Mouse (Mus musculus) T-cell, adult 2 months (primary cell): ENCODE measurements around the gene Agbl4.

Experiments
- DNase-seq: peaks from one replicate; pipeline ENCODE4 v3.0.0; 2022; ENCODE audit warnings: low spot score

The Agbl4 gene

DNA sequence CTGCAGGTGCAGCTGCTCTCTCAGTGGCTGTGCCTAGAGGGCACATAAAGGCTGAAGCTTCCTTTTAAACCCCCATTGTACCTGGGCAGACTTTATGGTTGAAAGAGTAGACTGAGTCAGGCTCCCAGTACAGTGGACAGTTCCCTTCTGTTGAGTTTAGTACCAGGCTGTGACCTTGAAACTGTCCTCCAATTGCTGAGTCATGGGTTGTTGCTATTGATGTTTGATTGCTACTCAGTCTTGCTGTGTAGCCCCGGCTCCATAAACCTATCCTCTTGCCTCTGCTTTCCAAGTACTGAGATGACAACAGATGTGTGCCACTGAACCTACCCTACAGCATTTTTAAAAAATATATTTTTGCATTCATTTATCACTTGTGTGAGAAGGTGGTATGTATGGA lies 1190.8 kb downstream of the Agbl4 start:
- no peak for DNase-seq

DNA sequence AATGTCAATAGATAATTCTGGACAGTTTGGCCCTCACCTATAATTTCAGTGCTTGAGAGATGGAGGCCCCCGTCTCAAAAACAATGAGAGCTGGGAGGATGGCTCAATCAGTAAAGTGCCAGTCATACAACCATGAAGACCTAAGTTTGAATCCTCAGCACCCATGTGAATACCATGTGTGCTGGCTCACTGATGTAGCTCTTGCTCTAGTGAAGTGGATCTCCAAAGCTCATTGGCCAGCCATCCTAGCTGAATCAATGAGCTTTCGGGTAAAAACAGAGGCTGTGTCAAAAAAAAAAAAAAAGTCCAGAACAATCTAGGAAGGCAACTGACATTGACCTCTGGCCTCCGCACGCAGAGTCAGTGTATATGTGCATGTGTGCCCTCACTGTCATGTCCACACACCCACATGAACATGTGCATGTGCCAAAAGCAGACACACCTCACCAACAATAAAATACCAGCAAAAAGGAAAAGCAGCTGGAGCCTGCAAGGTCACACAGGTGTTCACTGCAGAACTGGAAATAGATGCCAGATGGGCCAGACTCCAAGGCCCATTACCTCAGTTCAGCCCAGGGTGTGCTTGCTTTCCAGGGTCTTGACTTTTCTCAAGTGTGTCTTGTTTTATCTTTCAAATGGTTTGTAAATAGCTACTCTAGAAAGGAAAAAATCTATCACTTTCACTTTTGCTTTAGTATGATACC lies 1192.2 kb downstream of the Agbl4 start:
- DNase-seq, result no peak

GRCm38 (mm10) chr4:111594655-111595295 lies 1197.3 kb downstream of the Agbl4 start:
- DNase-seq, result no peak

- DNase-seq, result no peak
Observed at GRCm38 (mm10) chr4:111597249-111597661, 1199.8 kb downstream of the Agbl4 start.

GRCm38 (mm10) chr4:111597986-111598385 lies 1200.5 kb downstream of the Agbl4 start:
- no peak for DNase-seq

DNA sequence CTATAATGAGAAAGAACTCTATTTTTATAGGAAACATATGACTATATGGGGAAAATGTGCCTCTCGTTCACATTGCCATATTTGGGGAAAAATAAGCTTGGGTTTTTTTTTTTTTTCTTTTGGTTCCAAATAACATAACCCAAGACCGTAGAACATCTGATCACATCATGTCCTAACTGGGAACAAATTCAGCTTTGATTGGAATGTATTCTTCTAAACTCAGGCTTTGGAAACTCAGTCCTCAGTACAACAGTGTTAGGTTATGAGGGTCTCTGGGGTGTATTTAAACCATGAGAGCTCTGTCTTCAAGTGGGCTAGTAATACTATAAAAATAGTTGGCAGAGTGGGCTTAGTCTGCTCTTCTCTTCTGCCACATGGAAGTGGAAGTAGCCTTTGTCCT lies 1205.7 kb downstream of the Agbl4 start:
- DNase-seq, result no peak

GRCm38 (mm10) chr4:111607826-111608500 lies 1210.5 kb downstream of the Agbl4 start:
- DNase-seq, result no peak

- no peak for DNase-seq
Observed at GRCm38 (mm10) chr4:111621865-111622264, 1224.4 kb downstream of the Agbl4 start.

GRCm38 (mm10) chr4:111624914-111625313 lies 1227.5 kb downstream of the Agbl4 start:
- no peak for DNase-seq

DNA sequence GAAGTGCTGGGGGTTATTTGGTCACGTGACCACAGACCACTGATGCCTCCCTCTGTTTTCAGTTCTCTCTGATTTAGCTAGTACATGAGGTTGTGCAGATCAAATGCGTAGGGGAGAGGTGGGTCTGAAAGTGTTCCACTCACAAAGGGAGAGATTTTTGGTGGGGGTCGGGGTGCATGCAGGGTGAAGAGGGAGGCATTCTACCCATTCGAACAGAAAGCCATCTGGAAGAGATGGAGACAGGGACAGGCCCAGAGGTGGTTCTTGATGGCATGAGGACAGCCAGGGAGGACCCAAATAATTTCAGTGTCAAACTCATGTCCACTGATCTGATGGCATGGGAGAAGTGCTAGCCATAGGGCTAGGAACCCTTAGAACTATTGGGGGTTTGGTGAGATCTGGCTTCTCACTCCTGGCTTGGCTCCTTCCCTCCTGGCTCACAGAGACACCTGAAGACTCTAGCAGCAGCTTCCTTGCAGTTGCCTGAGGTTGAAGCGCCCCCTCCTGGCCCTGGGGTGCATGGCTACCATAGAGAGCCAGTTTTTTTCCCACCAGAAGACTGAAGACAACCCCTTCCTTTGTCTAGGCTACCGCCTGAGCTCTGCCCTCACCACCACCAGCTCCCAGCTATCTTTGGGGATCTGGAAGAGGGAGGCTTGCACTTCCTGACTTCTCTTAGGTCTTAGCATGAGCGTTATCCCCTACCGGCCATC lies 1228.8 kb downstream of the Agbl4 start:
- no peak for DNase-seq

- DNase-seq, result no peak
Observed at GRCm38 (mm10) chr4:111632615-111633014, 1235.2 kb downstream of the Agbl4 start.

GRCm38 (mm10) chr4:111635538-111636124 lies 1238.2 kb downstream of the Agbl4 start:
- DNase-seq, result no peak

DNA sequence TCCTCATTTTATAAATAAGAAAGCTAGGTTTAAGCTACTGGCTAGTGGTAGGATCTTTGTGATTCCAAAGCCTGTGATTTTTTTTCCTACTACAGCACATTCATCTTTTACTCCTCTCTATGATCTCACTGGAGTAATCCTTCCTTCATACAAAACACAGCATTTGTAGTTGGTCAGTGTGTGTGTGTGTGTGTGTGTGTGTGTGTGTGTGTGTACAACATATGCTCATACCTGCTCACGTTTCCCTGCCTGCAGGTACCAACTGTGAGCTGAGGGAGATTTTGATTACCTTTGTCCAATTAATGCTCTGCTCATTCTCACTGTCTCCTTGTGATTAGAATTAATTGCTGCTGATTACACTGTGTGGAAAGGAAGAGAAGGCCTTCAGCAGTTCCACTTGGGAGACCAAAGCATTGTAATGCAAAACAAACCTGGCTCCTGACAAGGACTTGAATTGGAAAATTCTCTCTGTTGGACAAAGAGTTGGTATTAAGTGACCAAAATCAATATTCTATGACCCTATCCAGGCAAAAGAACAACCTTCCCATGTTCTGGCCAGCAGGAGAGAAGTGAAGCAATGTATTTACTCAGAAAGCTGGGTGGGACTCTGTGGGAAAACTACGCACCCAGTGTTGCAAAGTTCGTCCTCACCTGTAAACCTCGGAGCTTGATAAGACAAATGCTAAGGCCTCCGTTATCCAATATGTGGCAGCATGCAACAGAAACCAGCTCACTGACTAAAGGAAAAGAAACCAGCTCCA lies 1241.7 kb downstream of the Agbl4 start:
- no peak for DNase-seq

- no peak for DNase-seq
Observed at GRCm38 (mm10) chr4:111645117-111645830, 1247.8 kb downstream of the Agbl4 start.

DNA sequence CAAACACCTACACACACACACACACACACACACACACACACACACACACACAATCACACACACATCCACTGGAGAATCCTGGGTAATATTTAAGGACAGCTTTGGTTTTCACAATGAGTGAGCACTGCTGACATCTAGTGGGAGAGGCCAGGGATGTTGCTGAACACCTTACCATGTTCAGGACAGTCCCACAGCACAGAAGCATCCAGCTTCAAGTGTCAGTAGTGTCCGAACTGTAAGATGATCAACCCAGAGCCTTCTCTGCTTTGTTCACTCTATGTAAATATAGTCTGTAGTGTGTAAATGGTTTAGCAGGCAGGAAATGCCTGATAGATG lies 1248.3 kb downstream of the Agbl4 start:
- DNase-seq, result no peak

DNA sequence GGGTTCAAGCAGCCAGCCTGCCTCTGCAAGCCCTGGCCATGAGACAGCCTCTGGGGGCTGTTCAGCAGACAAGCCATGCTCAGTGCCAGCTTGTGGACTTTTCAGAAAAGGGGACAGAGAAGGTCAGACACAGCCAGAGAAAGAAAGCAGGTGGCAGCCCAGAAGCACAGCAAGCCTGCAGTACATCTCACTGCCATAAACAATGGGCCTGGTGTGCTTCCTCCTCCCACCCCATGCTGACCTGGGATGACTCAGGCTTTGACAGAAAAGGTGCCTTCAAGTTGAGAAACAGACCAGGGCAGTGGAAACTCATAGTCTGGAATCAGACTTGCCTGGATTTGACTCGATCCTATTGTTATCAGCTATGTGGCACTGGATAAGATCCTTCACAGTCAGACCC lies 1256.0 kb downstream of the Agbl4 start:
- DNase-seq, result no peak

GRCm38 (mm10) chr4:111663730-111664129 lies 1266.3 kb downstream of the Agbl4 start:
- DNase-seq, result no peak

DNA sequence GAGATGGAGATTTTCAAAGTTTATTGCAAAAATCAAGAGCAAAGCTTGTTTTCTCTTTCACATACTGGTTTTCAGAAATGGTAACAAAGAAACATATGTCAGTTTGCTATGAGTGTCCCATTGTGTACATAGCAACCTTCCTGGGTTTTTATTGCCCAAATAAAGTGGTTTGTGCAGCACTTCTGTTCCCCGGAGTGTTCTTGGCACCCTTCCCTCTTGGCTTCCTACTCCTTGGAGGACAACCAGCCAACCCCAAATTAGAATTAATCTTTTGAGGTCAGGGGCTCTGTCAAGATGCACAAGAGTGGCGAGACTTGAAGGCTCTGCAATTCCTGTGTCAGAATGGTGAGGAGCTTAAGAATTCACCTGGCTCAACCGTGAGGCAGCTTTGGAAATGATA lies 1266.7 kb downstream of the Agbl4 start:
- no peak for DNase-seq

- DNase-seq, result no peak
Observed at GRCm38 (mm10) chr4:111666713-111667112, 1269.3 kb downstream of the Agbl4 start.

- DNase-seq, result no peak
Observed at GRCm38 (mm10) chr4:111669369-111669768, 1271.9 kb downstream of the Agbl4 start.
